ENCODE assay signal across 17 mouse cellular contexts in the genomic region with DNA sequence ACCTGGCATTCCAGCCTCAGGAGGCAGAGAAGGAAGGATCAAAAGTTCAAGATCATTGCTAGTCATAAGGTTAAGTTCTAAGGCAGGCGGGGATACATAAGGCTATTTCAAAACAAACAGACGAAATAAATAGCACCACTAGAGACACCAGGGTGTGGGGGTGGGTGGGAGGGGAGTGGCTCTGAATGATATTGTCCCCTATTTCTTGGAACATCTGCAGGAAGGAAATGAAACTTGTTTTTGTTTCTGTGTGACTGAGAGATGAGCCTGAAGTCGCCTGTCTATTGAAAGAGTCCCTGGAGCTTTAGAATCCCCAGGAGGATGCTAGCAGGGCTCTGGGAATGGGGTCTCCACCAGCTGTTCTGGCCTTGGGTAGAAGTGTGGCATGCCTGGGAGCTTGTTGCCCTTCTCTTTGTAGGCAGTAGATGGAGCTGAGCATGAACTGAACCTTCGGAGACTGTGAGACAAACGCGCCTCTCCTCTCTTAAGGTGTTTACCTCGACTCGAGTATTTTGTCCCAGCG. TPM values are rescaled to one million over a fixed set of nuclear protein-coding genes. Genes with fewer than 3 reads are reported as not detected.
A peak's percentile ranks its signal among the peaks of the same experiment; 100 is the strongest.
DNase-seq lines count a peak whose midpoint lies in the region; ATAC-seq and TF ChIP-seq lines count a peak whose summit lies in the region.
"Had no signal": no experiment of that assay in that cellular context is flagged by ENCODE, and none has a peak within 500 bp of the region (broad histone marks: within the 10 kb centered on the region; RNA-seq: fewer than 3 reads in every experiment).

No protein-coding gene starts in this region.

- H3K27me3 ChIP-seq in intestine, postnatal 0 days (replicated peaks; ENCODE audit: control insufficient read depth, insufficient read depth, low read length), result no peaks in the 10 kb centered on the region
- no peaks in the 10 kb centered on the region for H3K27me3 ChIP-seq in intestine, embryonic 15.5 days (replicated peaks)
- H3K27me3 ChIP-seq in lung, embryonic 14.5 days (ENCODE audit: insufficient read depth, low read length), result no peaks in the 10 kb centered on the region
- H3K27me3 ChIP-seq: liver, embryonic 15.5 days had no signal

- H3K4me3 ChIP-seq in intestine, postnatal 0 days (ENCODE audit: low read depth, low read length), result no peak overlapping the region
- no peak overlapping the region for H3K4me3 ChIP-seq in intestine, embryonic 15.5 days (replicated peaks)
- H3K4me3 ChIP-seq in lung, embryonic 14.5 days (ENCODE audit: low read depth, low read length), result no peak overlapping the region
- H3K4me3 ChIP-seq: embryonic facial prominence, embryonic 10.5 days; heart, embryonic 10.5 days; liver, embryonic 15.5 days had no signal

- H3K4me1 ChIP-seq in intestine, postnatal 0 days (replicated peaks; ENCODE audit: control insufficient read depth, insufficient read depth, low read length), result no peaks in the 10 kb centered on the region
- H3K4me1 ChIP-seq in intestine, embryonic 15.5 days (replicated peaks), result peaks cover 2% of the 10 kb centered on the region; the same call in 1 of the 2 replicates
- peaks cover 13% of the 10 kb centered on the region for H3K4me1 ChIP-seq in lung, embryonic 14.5 days (ENCODE audit: insufficient read depth)
- H3K4me1 ChIP-seq: liver, embryonic 15.5 days had no signal

- peak; percentile 16; the same call in 1 of the 2 replicates for TF ChIP-seq CTCF in intestine, postnatal 0 days (IDR thresholded peaks at IDR 0.05; ENCODE audit: low read depth)
- TF ChIP-seq CTCF in lung, embryonic 14.5 days (IDR thresholded peaks at IDR 0.05; ENCODE audit: low read depth), result 0 out of 2 replicates have a peak, but pooled peaks have one; percentile 13

- ATAC-seq in intestine, postnatal 0 days, result no peak
- ATAC-seq in intestine, embryonic 15.5 days, result no peak
- ATAC-seq in lung, embryonic 14.5 days (ENCODE audit: insufficient read depth), result no peak
- ATAC-seq: intestine, embryonic 16.5 days had no signal

- H3K27ac ChIP-seq in intestine, postnatal 0 days (ENCODE audit: low read depth, low read length), result no peak overlapping the region
- no peak overlapping the region for H3K27ac ChIP-seq in intestine, embryonic 15.5 days
- H3K27ac ChIP-seq in lung, embryonic 14.5 days (ENCODE audit: low read depth), result peak overlapping the region; percentile 88
- H3K27ac ChIP-seq: embryonic facial prominence, embryonic 10.5 days; heart, embryonic 10.5 days; hindbrain, embryonic 14.5 days; liver, embryonic 15.5 days had no signal

- no peak overlapping the region for H3K9ac ChIP-seq in intestine, postnatal 0 days (ENCODE audit: low read depth, low read length)
- no peak overlapping the region for H3K9ac ChIP-seq in intestine, embryonic 15.5 days
- no peak overlapping the region for H3K9ac ChIP-seq in lung, embryonic 14.5 days
- H3K9ac ChIP-seq: hindbrain, embryonic 14.5 days; liver, embryonic 15.5 days had no signal

- no peaks in the 10 kb centered on the region for H3K9me3 ChIP-seq in intestine, postnatal 0 days (ENCODE audit: control insufficient read depth)
- H3K9me3 ChIP-seq in intestine, embryonic 15.5 days, result no peaks in the 10 kb centered on the region
- H3K9me3 ChIP-seq in lung, embryonic 14.5 days (ENCODE audit: low read depth, low read length), result no peaks in the 10 kb centered on the region
- H3K9me3 ChIP-seq: embryonic facial prominence, embryonic 10.5 days; heart, embryonic 10.5 days; liver, embryonic 15.5 days had no signal

- WGBS in intestine, postnatal 0 days, result 72% methylated on average over 9 of the region's 9 CpGs
- 84% methylated on average over 9 of the region's 9 CpGs for WGBS in intestine, embryonic 15.5 days
- WGBS in lung, embryonic 14.5 days, result 66% methylated on average over 9 of the region's 9 CpGs

- peak; percentile 41 for DNase-seq in lung, embryonic 14.5 days
- no peak for DNase-seq in lung, postnatal 14 days
- DNase-seq in A20 (ENCODE audit: low read depth, low spot score), result peak; percentile 10
- DNase-seq in lung, postnatal 36 days, result peak; percentile 31
- no peak for DNase-seq in thymus, adult 18-20 months
- DNase-seq: adrenal gland, adult 2 months; cerebellum, adult 9-10 months; heart, postnatal 10 days; right cerebral cortex, adult 18-20 months; thymus, adult 2 months had no signal

- no peaks in the 10 kb centered on the region for H3K36me3 ChIP-seq in intestine, postnatal 0 days (ENCODE audit: control insufficient read depth, insufficient read depth)
- H3K36me3 ChIP-seq in intestine, embryonic 15.5 days, result no peaks in the 10 kb centered on the region
- H3K36me3 ChIP-seq in lung, embryonic 14.5 days (ENCODE audit: insufficient read depth), result no peaks in the 10 kb centered on the region
- H3K36me3 ChIP-seq: embryonic facial prominence, embryonic 10.5 days; heart, embryonic 10.5 days; liver, embryonic 15.5 days had no signal

- H3K4me2 ChIP-seq in intestine, postnatal 0 days (replicated peaks; ENCODE audit: low read depth), result no peak overlapping the region
- no peak overlapping the region for H3K4me2 ChIP-seq in intestine, embryonic 15.5 days (replicated peaks)
- no peak overlapping the region for H3K4me2 ChIP-seq in lung, embryonic 14.5 days
- H3K4me2 ChIP-seq: hindbrain, embryonic 14.5 days; liver, embryonic 15.5 days had no signal

RNA-seq across cellular contexts. Expression of gene Gab1, which starts 43.5 kb away (rescaled TPM):
- 8.9 and 9.1 TPM in 2 replicates for polyA plus RNA-seq in intestine, postnatal 0 days (2015; fragmentation: Nextera tagmentation; extraction: Ambion mirVana)
- polyA plus RNA-seq in intestine, embryonic 15.5 days (2015; fragmentation: Nextera tagmentation; extraction: Ambion mirVana), result 13.5 and 14.3 TPM in 2 replicates
- polyA plus RNA-seq in lung, embryonic 14.5 days (2014; fragmentation: Nextera tagmentation; extraction: Ambion mirVana), result 36.2 and 37.8 TPM in 2 replicates

Comparison
In these comparisons a context has a peak if more than half of its experiments do, and no peak if none do; other contexts are left out.
1. DNase-seq: peak in lung, embryonic 14.5 days (single experiment), A20 (single experiment) and lung, postnatal 36 days (single experiment); none in lung, postnatal 14 days (single experiment) and thymus, adult 18-20 months (0 of 2).